Mouse (Mus musculus): ENCODE measurements around the gene Zfp276.
"Not testable (repeated sequence)": the region's sequence is repeated elsewhere in the genome, so short reads cannot be mapped to it uniquely, and the experiment has no call there.

Gene Zfp276

GRCm38 (mm10) chr8:123245543-123245942 is 8.5 kb upstream of the Zfp276 start:
- no peak for DNase-seq

GRCm38 (mm10) chr8:123247748-123248147 is 6.2 kb upstream of the Zfp276 start:
- DNase-seq: no peak

GRCm38 (mm10) chr8:123248596-123248995 is 5.4 kb upstream of the Zfp276 start:
- no peak for DNase-seq

- no peak for DNase-seq
These were observed 3.1 kb upstream of the Zfp276 start for GRCm38 (mm10) chr8:123250940-123251339.

- no peak for DNase-seq
These were observed 1.1 kb upstream of the Zfp276 start for GRCm38 (mm10) chr8:123252925-123253324.

GRCm38 (mm10) chr8:123253451-123254098 is 420 bp upstream of the Zfp276 start:
- peak in 1 of 2 experiments; percentile 25 for DNase-seq

GRCm38 (mm10) chr8:123255170-123255569 is 1.2 kb downstream of the Zfp276 start:
- no peak for DNase-seq

GRCm38 (mm10) chr8:123257114-123257513 is 3.1 kb downstream of the Zfp276 start:
- no peak for DNase-seq

- not testable (repeated sequence) for DNase-seq
These were observed 3.6 kb downstream of the Zfp276 start for GRCm38 (mm10) chr8:123257593-123257992.

GRCm38 (mm10) chr8:123267926-123268656 is 14.1 kb downstream of the Zfp276 start:
- no peak for DNase-seq

- DNase-seq: no peak
These were observed 17.2 kb downstream of the Zfp276 start for GRCm38 (mm10) chr8:123271147-123271546.

GRCm38 (mm10) chr8:123271901-123272300 is 17.9 kb downstream of the Zfp276 start:
- no peak for DNase-seq

GRCm38 (mm10) chr8:123274447-123274846 is 20.5 kb downstream of the Zfp276 start:
- no peak for DNase-seq

GRCm38 (mm10) chr8:123275096-123275495 is 21.1 kb downstream of the Zfp276 start:
- no peak for DNase-seq

GRCm38 (mm10) chr8:123278445-123278844 is 24.4 kb downstream of the Zfp276 start:
- no peak for DNase-seq

GRCm38 (mm10) chr8:123279828-123280227 is 25.8 kb downstream of the Zfp276 start:
- DNase-seq: no peak

- DNase-seq: no peak
These were observed 26.5 kb downstream of the Zfp276 start for GRCm38 (mm10) chr8:123280302-123281094.

GRCm38 (mm10) chr8:123282994-123283393 is 29.0 kb downstream of the Zfp276 start:
- DNase-seq: not testable (repeated sequence)

- DNase-seq: peak; percentile 15 to 19
These were observed 30.0 kb downstream of the Zfp276 start for GRCm38 (mm10) chr8:123283991-123284390.

- DNase-seq: no peak
These were observed 30.5 kb downstream of the Zfp276 start for GRCm38 (mm10) chr8:123284493-123284892.

- DNase-seq: no peak
These were observed 33.4 kb downstream of the Zfp276 start for GRCm38 (mm10) chr8:123287362-123287761.

- peak in 1 of 2 experiments; percentile 23 for DNase-seq
These were observed 36.2 kb downstream of the Zfp276 start for GRCm38 (mm10) chr8:123290166-123290565.

- no peak for DNase-seq
These were observed 36.7 kb downstream of the Zfp276 start for GRCm38 (mm10) chr8:123290679-123291078.
